Mouse (Mus musculus) lung, postnatal 0 days (tissue): ENCODE measurements around the gene Klf6.

Source experiments
- CTCF ChIP-seq: IDR thresholded peaks from 2 replicates; pipeline ENCODE4 v1.5.1; 2016; ENCODE audit warnings: antibody characterized with exemption, mild to moderate bottlenecking
- EP300 ChIP-seq: IDR thresholded peaks from 2 replicates; pipeline ENCODE4 v1.6.1; 2016; ENCODE audit warnings: antibody characterized with exemption, mild to moderate bottlenecking, control low read depth

DNA sequence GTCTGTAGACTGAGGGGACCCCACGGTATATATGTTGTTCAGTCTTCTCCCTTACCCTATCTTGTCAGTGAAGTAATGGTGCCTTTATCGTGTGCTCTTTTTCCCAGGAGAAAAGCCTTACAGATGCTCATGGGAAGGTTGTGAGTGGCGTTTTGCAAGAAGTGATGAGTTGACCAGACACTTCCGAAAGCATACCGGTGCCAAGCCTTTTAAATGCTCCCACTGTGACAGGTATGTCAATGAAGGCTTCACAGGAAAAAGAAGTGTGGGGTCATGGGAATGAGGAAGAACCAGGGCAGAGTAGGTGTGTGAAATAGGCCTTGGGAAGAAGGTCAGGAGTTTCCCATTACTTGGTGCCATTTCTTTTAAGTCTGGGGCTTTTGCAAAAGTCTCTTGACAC lies 5.2 kb downstream of the Klf6 start:
- TF ChIP-seq CTCF: no peak
- TF ChIP-seq EP300: no peak
